Mouse (Mus musculus): ENCODE results near the gene Syce2. TPM values are rescaled to one million over a fixed set of nuclear protein-coding genes. Genes with fewer than 3 reads are reported as not detected.
"Not testable (repeated sequence)": the region's sequence is repeated elsewhere in the genome, so short reads cannot be mapped to it uniquely, and the experiment has no call there.

Syce2 gene
- total RNA-seq (2021) = 1 to 10 TPM in 1 of 2 experiments, under 1 TPM in 1; 0.71 to 1.4 TPM
- long read RNA-seq, experiment 1 = 0 reads
- long read RNA-seq, experiment 2, partial matches to known transcripts = 1 of 3 reads
- long read RNA-seq, experiment 2, other reads (novel, unspliced or antisense) = 0 of 3 reads

GRCm38 (mm10) chr8:84871376-84872308 lies at the start of gene Syce2:
Gene Syce2 (plus strand): TSS chr8:84872111.
- intact Hi-C loops (cut with DNase I) = no loop called here
- peak; percentile 58 to 71 for DNase-seq

GRCm38 (mm10) chr8:84822723-84823122 lies 49.2 kb upstream of the Syce2 start, which contains the start of gene Dand5:
Gene Dand5 (minus strand): TSS chr8:84822823.
- no peak for DNase-seq
- intact Hi-C loops (cut with DNase I) = loop anchor here (10.0 kb wide), 1 partner anchor 468 kb away; no protein-coding TSS in a partner anchor

GRCm38 (mm10) chr8:84823653-84824052 lies 48.3 kb upstream of the Syce2 start:
- no peak for DNase-seq

GRCm38 (mm10) chr8:84825636-84826035 lies 46.3 kb upstream of the Syce2 start:
- intact Hi-C loops (cut with DNase I) = loop anchor here (10.0 kb wide), 1 partner anchor 471 kb away; no protein-coding TSS in a partner anchor
- no peak for DNase-seq

More at GRCm38 (mm10) chr8:84823653-84824052, 48.3 kb upstream of the Syce2 start:
- intact Hi-C loops (cut with DNase I) = loop anchor here (10.0 kb wide), 1 partner anchor 469 kb away; no protein-coding TSS in a partner anchor

GRCm38 (mm10) chr8:84826518-84826917 lies 45.4 kb upstream of the Syce2 start:
- intact Hi-C loops (cut with DNase I) = loop anchor here (10.0 kb wide), 1 partner anchor 472 kb away; no protein-coding TSS in a partner anchor
- not testable (repeated sequence) for DNase-seq

GRCm38 (mm10) chr8:84831490-84831889 lies 40.4 kb upstream of the Syce2 start, which contains the start of gene Gadd45gip1:
Gene Gadd45gip1 (plus strand): TSS chr8:84831522.
- no peak for DNase-seq
- intact Hi-C loops (cut with DNase I) = no loop called here

- DNase-seq = peak; percentile 75 to 79
- intact Hi-C loops (cut with DNase I) = no loop called here
These were observed 39.7 kb upstream of the Syce2 start for GRCm38 (mm10) chr8:84832034-84832717.

- intact Hi-C loops (cut with DNase I) = no loop called here
- DNase-seq = no peak
These were observed 38.9 kb upstream of the Syce2 start for GRCm38 (mm10) chr8:84832759-84833742.

GRCm38 (mm10) chr8:84834002-84834865 lies 37.7 kb upstream of the Syce2 start:
- no peak for DNase-seq
- intact Hi-C loops (cut with DNase I) = no loop called here

GRCm38 (mm10) chr8:84834866-84835855 lies 36.8 kb upstream of the Syce2 start:
- intact Hi-C loops (cut with DNase I) = no loop called here
- no peak for DNase-seq

- no peak for DNase-seq
- intact Hi-C loops (cut with DNase I) = no loop called here
These were observed 34.6 kb upstream of the Syce2 start for GRCm38 (mm10) chr8:84837149-84837911.

GRCm38 (mm10) chr8:84837912-84838470 lies 33.9 kb upstream of the Syce2 start:
- no peak for DNase-seq
- intact Hi-C loops (cut with DNase I) = no loop called here

- intact Hi-C loops (cut with DNase I) = no loop called here
- DNase-seq = no peak
These were observed 33.4 kb upstream of the Syce2 start for GRCm38 (mm10) chr8:84838513-84838912.

- DNase-seq = no peak
- intact Hi-C loops (cut with DNase I) = no loop called here
These were observed 32.5 kb upstream of the Syce2 start for GRCm38 (mm10) chr8:84839411-84839810.

GRCm38 (mm10) chr8:84839875-84840247 lies 32.0 kb upstream of the Syce2 start:
- intact Hi-C loops (cut with DNase I) = no loop called here
- DNase-seq = no peak

- intact Hi-C loops (cut with DNase I) = no loop called here
- DNase-seq = peak; percentile 80 to 83
These were observed 31.5 kb upstream of the Syce2 start, which contains the start of gene Rad23a for GRCm38 (mm10) chr8:84840248-84840999. Gene Rad23a (minus strand): TSS chr8:84840665.

Measured in gastrocnemius, postnatal 36 days (tissue).